Mouse (Mus musculus) neural tube, embryonic 11.5 days (tissue): ENCODE measurements around the gene Synj2. TPM values are rescaled to one million over a fixed set of nuclear protein-coding genes. Genes with fewer than 3 reads are reported as not detected.
A peak's percentile ranks its signal among the peaks of the same experiment; 100 is the strongest.

Experiments
- ATAC-seq: fragments of 200-750 bp; cut with Nextera tagmentation; 2 replicates; pipeline ENCODE4 v1.8.0; 2017; ENCODE audit warnings: moderate number of reproducible peaks, mild to moderate bottlenecking, moderate TSS enrichment, moderate library complexity; ENCODE audit not compliant: insufficient read depth, low FRiP score, low TSS enrichment
- DNase-seq: peaks from one replicate; pipeline ENCODE4 v3.0.0-alpha.2; 2015; ENCODE audit warnings: low spot score
- H3K27ac ChIP-seq: fragments of 300-500 bp; sonication (generic); 2 replicates; pipeline ENCODE4 v1.5.1; 2014; ENCODE audit warnings: low read depth, mild to moderate bottlenecking, low read length
- H3K27me3 ChIP-seq: fragments of 300-500 bp; sonication (generic); 2 replicates; pipeline ENCODE4 v1.6.1; 2014; ENCODE audit warnings: mild to moderate bottlenecking, low read length, mixed read lengths; ENCODE audit not compliant: control insufficient read depth, insufficient read depth
- H3K36me3 ChIP-seq: fragments of 300-500 bp; sonication (generic); 2 replicates; pipeline ENCODE4 v1.6.1; 2014; ENCODE audit warnings: mild to moderate bottlenecking, low read length, moderate library complexity, mixed read lengths; ENCODE audit not compliant: control insufficient read depth, insufficient read depth
- H3K4me1 ChIP-seq: fragments of 300-500 bp; sonication (generic); 2 replicates; pipeline ENCODE4 v1.6.1; 2014; ENCODE audit warnings: low read length, mixed read lengths; ENCODE audit not compliant: control insufficient read depth, insufficient read depth
- H3K4me2 ChIP-seq: fragments of 300-500 bp; sonication (generic); 2 replicates; pipeline ENCODE4 v1.6.1; 2014; ENCODE audit warnings: low read depth, mild to moderate bottlenecking, moderate library complexity
- H3K4me3 ChIP-seq: fragments of 300-500 bp; sonication (generic); 2 replicates; pipeline ENCODE4 v1.5.1; 2014; ENCODE audit warnings: low read depth, low read length
- H3K9ac ChIP-seq: fragments of 300-500 bp; sonication (generic); 2 replicates; pipeline ENCODE4 v1.6.1; 2014; ENCODE audit warnings: mild to moderate bottlenecking, low read length
- H3K9me3 ChIP-seq: fragments of 300-500 bp; sonication (generic); 2 replicates; pipeline ENCODE4 v1.6.1; 2016; ENCODE audit warnings: low read length; ENCODE audit not compliant: control insufficient read depth
- WGBS: fragments of 180-500 bp; shearing (Covaris S2); extraction: QIAGEN DNeasy Blood & Tissue Kit; methylation state at CpG from one replicate; pipeline ENCODE4 v1.1.7; 2014; 5-methylcytosine and 5-hydroxymethylcytosine counted together
- polyA plus RNA-seq: library from polyadenylated mRNA; unstranded; fragments of >200 nt; fragmentation: Nextera tagmentation; extraction: Ambion mirVana; gene quantifications from 2 replicates; pipeline ENCODE4 v1.2.1, GENCODE M21; 2014

Gene Synj2
- polyA plus RNA-seq, 1 experiment from 2014 or later = 1.8 TPM

DNA sequence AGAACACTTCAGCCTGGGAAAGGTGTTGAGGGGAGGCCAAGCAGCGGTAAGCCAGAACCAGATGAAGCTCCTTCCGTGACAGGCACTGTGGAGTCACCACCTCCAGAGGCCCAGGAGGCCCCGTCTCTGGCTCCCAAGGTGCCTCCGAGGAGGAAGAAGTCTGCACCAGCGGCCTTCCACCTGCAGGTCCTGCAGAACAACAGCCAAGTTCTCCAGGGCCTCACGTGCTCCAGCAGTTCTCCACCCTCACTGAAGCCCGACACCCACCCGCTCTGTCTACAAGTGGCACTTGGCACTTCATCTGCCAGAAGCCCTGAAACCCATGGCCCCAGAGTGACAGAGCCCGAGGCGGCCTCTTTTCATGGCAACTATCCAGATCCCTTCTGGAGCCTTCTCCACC lies 96.4 kb downstream of the Synj2 start:
- DNase-seq (no peak), ATAC-seq (no peak)
- H3K9me3 ChIP-seq = no peaks in the 10 kb centered on the region
- no peak overlapping the region for H3K4me2 ChIP-seq
- H3K9ac ChIP-seq = no peak overlapping the region
- H3K27me3 ChIP-seq = no peaks in the 10 kb centered on the region
- no peaks in the 10 kb centered on the region for H3K36me3 ChIP-seq
- no peaks in the 10 kb centered on the region for H3K4me1 ChIP-seq
- H3K27ac ChIP-seq = no peak overlapping the region
- WGBS = 93% methylated on average over 10 of the region's 10 CpGs
- H3K4me3 ChIP-seq = no peak overlapping the region

DNA sequence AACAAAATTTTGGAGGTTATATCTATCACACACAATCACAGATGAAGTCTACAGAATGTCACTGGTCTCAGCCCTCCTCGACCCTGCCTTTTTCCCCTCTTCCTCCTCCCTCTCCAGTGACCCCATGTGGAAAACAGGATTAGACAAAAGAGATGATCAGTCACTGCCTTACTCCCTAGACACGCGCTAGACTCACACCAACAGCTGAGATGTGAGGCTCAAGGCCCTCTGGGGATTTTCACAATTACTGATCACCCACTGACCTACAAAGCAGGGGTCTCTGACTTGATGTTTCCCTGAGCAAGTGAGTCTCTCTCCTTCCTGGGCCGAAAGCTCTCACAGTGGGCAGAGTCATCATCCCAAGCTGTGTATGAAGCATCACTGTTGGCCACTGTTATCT lies 111.7 kb downstream of the Synj2 start:
- no peak overlapping the region for H3K4me3 ChIP-seq
- H3K4me2 ChIP-seq = no peak overlapping the region
- no peaks in the 10 kb centered on the region for H3K9me3 ChIP-seq
- no peak overlapping the region for H3K27ac ChIP-seq
- DNase-seq (no peak), ATAC-seq (no peak)
- H3K27me3 ChIP-seq = no peaks in the 10 kb centered on the region
- WGBS = 61% methylated on average over 4 of the region's 4 CpGs
- H3K9ac ChIP-seq = no peak overlapping the region
- H3K36me3 ChIP-seq = no peaks in the 10 kb centered on the region
- H3K4me1 ChIP-seq = no peaks in the 10 kb centered on the region

DNA sequence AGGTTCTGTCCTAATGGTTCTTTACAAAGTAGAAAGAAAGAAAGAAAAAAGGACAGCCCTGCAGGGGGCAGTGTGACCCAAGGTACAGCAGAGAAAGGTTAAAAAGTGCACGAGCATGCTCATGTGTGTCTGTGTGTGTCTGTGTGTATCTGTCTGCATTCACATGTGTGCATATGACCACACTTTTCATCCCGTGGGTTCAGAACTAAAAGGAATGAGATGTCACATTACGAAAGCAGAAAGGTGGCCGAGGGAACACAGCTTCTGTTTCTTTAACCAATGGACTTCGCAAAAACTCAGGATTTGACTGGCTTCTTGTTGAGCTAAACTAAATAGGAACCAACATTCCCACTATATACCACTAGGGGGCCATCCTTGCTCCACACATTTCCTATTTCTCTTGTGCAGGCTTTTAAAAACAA lies 113.9 kb downstream of the Synj2 start:
- no peaks in the 10 kb centered on the region for H3K27me3 ChIP-seq
- H3K4me1 ChIP-seq = no peaks in the 10 kb centered on the region
- no peak overlapping the region for H3K9ac ChIP-seq
- no peaks in the 10 kb centered on the region for H3K9me3 ChIP-seq
- WGBS = 28% methylated on average over 5 of the region's 5 CpGs
- ATAC-seq = no peak
- DNase-seq = peak; percentile 60
- H3K4me2 ChIP-seq = no peak overlapping the region
- H3K27ac ChIP-seq = no peak overlapping the region
- H3K4me3 ChIP-seq = no peak overlapping the region
- no peaks in the 10 kb centered on the region for H3K36me3 ChIP-seq

DNA sequence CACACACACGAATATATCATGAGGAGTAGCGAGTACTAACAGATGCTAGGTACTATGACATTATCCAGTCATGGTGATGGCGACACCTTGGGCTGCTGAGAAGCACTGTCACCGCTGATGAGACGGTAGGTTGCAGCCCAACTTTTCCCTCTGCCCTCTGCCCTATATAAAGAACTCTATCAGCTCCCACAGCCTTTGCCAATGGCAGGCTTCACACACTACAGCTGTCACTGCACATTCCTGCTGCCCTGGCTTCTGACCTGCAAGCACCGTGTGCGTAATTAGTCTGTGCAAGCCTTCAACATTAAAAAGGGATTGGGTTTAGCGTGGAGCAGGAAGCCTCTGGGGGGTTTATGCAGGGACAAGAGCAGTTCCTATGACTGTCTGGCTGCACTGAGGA lies 121.7 kb downstream of the Synj2 start:
- no peak overlapping the region for H3K4me3 ChIP-seq
- H3K27me3 ChIP-seq = no peaks in the 10 kb centered on the region
- no peak overlapping the region for H3K9ac ChIP-seq
- H3K9me3 ChIP-seq = no peaks in the 10 kb centered on the region; the same call in 1 of the 2 replicates
- ATAC-seq (no peak), DNase-seq (no peak)
- 0 out of 2 replicates have a peak, but pooled peaks cover 4% of the 10 kb centered on the region for H3K36me3 ChIP-seq
- H3K4me1 ChIP-seq = no peaks in the 10 kb centered on the region
- no peak overlapping the region for H3K27ac ChIP-seq
- WGBS = 87% methylated on average over 8 of the region's 8 CpGs
- H3K4me2 ChIP-seq = no peak overlapping the region

DNA sequence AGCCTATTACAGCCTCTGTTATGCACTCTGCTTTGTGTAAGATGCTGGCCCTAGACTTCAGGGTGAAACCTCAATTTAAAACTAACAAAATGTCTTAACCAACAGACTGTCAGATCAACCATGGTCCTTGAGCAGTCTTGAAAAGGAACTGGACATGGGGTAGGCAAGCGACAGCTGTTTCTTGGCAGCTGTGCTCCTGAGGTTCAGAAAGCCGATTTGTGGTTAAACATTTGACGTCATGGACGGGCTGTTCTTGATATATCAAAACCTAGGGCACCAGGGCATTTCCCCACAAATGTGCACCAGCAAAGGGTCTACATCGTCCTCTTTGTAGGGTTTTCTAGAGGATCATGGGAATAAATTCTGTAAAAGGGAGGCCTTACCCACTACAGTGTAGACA lies 122.5 kb downstream of the Synj2 start:
- no peak for ATAC-seq
- no peak for DNase-seq
- H3K4me2 ChIP-seq = no peak overlapping the region
- no peaks in the 10 kb centered on the region for H3K4me1 ChIP-seq
- no peak overlapping the region for H3K9ac ChIP-seq
- H3K27ac ChIP-seq = no peak overlapping the region
- no peak overlapping the region for H3K4me3 ChIP-seq
- no peaks in the 10 kb centered on the region; the same call in 1 of the 2 replicates for H3K9me3 ChIP-seq
- no peaks in the 10 kb centered on the region for H3K27me3 ChIP-seq
- H3K36me3 ChIP-seq = 0 out of 2 replicates have a peak, but pooled peaks cover 4% of the 10 kb centered on the region
- WGBS = 87% methylated on average over 5 of the region's 5 CpGs

DNA sequence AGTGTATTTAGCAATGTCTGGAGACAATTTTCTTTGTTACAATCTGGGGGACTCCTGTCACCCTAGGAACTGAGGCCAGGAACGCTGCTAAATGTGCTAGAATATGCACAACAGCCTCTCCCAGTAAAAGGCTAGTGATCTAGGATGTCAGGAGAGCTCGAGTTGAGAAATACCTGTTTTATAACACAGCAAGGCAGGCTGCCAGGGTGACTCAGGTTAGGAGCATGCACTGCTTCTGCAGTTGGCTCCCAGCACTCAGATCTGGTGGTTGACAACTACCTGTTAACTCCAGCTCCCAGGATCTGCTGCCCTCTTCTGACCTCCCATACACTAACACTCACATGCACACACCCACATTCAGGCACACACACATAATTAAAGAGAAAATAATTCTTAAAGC lies 124.9 kb downstream of the Synj2 start:
- no peak overlapping the region for H3K4me3 ChIP-seq
- no peak for DNase-seq
- ATAC-seq = no peak
- WGBS = 95% methylated on average over 2 of the region's 2 CpGs
- H3K9me3 ChIP-seq = no peaks in the 10 kb centered on the region; the same call in 1 of the 2 replicates
- peaks cover 6% of the 10 kb centered on the region; the same call in 1 of the 2 replicates for H3K36me3 ChIP-seq
- H3K27ac ChIP-seq = no peak overlapping the region
- no peak overlapping the region for H3K4me2 ChIP-seq
- H3K27me3 ChIP-seq = no peaks in the 10 kb centered on the region
- no peak overlapping the region for H3K9ac ChIP-seq
- H3K4me1 ChIP-seq = no peaks in the 10 kb centered on the region

DNA sequence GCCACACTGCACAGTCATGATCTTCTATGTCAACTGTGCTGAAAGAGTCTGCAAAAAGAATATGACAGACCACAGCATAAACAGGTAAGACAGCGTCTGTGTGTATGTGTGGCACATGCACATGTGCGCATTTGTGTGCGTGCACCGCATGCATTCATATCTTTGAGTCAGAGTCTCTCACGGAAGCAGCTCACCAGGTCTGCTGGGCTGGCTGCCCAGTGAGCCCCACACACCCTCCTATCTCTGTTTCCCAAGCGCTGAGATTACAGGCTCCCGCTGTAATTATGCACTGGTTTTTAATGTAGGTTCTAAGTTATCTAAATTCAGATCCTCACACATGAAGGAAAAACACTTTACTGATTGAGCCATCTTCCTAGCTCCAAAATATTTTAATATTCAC lies 126.5 kb downstream of the Synj2 start:
- Histone ChIP-seq H3K27me3 (no peaks in the 10 kb centered on the region), H3K9me3 (no peaks in the 10 kb centered on the region; the same call in 1 of the 2 replicates), H3K4me2 (no peak overlapping the region), H3K4me1 (no peaks in the 10 kb centered on the region), H3K36me3 (peaks cover 6% of the 10 kb centered on the region; the same call in 1 of the 2 replicates), H3K27ac (no peak overlapping the region), H3K9ac (no peak overlapping the region), H3K4me3 (no peak overlapping the region)
- ATAC-seq (no peak), DNase-seq (no peak)
- 97% methylated on average over 7 of the region's 7 CpGs for WGBS

DNA sequence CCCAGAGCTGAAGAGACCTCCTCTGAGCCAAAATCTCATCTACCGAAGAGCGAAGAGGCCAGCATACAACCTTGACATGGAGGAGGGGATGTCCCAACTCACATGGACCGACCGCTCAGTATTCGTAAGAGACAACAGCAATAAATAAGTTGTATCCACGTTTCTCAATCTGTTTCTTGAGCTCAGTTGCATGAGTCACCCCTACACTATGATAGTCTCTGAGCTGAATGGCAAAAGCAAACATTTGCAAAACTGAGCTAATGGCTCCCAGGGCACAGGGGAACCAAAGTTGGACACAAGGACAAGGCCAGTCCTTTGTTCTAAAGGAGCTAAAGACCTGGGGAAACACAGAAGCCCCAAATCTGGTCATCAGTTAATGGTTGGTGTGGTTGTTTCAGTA lies 128.8 kb downstream of the Synj2 start:
- WGBS = 94% methylated on average over 6 of the region's 6 CpGs
- Histone ChIP-seq H3K4me2 (no peak overlapping the region), H3K9me3 (no peaks in the 10 kb centered on the region; the same call in 1 of the 2 replicates), H3K9ac (no peak overlapping the region), H3K27ac (no peak overlapping the region), H3K4me3 (no peak overlapping the region), H3K27me3 (no peaks in the 10 kb centered on the region), H3K4me1 (no peaks in the 10 kb centered on the region), H3K36me3 (peaks cover 4% of the 10 kb centered on the region; the same call in 1 of the 2 replicates)
- no peak for DNase-seq
- ATAC-seq = no peak

DNA sequence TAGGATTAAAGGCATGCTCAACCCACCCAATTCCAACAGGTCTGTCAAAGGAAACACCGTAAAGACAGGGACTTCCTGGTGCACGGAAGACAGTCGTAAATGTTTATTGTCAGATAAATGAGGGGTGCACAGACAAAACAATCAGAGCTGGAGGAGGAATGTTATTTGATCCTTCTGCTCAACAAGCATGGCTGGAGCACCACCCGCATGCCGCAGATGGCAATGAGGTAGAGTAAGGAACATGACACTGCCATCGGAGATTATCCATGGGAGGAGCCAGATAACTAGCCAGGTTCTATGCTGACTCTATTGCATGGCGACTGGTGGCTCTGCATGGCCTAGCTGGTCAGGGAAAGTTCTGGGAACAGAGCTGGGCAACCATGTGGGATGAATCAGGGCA lies 132.3 kb downstream of the Synj2 start:
- Histone ChIP-seq H3K36me3 (peaks cover 2% of the 10 kb centered on the region; the same call in 1 of the 2 replicates), H3K4me1 (no peaks in the 10 kb centered on the region), H3K9ac (no peak overlapping the region), H3K9me3 (no peaks in the 10 kb centered on the region), H3K4me3 (no peak overlapping the region), H3K4me2 (no peak overlapping the region), H3K27me3 (no peaks in the 10 kb centered on the region), H3K27ac (no peak overlapping the region)
- 28% methylated on average over 7 of the region's 7 CpGs for WGBS
- DNase-seq = no peak
- ATAC-seq = no peak
